Mouse (Mus musculus) cortical plate, adult 2 months (tissue): ENCODE measurements around the gene Acss2.

Experiments
- CTCF ChIP-seq: fragments of 200-500 bp; IDR thresholded peaks from 2 replicates; pipeline ENCODE4 v1.5.1; 2011; ENCODE audit warnings: mild to moderate bottlenecking, control low read depth, low read length; ENCODE audit not compliant: insufficient read depth; ENCODE audit errors: extremely low read depth
- POLR2A ChIP-seq: fragments of 200-500 bp; IDR thresholded peaks from 2 replicates; pipeline ENCODE4 v1.6.1; 2011; ENCODE audit warnings: mild to moderate bottlenecking, low read length, control low read depth; ENCODE audit not compliant: insufficient read depth; ENCODE audit errors: extremely low read depth

GRCm38 (mm10) chr2:155589521-155589920, 71.8 kb downstream of the Acss2 start:
- TF ChIP-seq CTCF (no peak), POLR2A (no peak)
